Comparison of ENCODE assay signal across 20 mouse cellular contexts in the genomic region with DNA sequence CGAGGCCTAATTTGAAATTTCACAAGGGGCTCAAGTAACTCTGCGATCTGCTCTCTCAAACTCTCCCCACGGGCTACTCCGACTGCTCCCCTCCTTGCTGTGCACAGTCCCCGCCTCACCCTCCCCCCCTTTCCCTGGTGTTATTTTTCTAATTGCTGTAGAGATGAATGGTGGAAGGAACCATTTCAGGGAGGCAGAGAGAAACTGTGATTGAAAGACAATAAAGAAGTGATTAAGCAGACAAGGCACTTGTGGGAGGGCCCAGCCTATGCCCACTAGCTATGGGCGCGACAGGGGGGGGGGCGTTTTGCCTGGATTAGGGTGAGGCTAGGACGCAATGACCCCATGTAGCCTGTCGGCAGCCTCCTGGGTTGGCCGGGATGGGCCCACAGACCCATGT. TPM values are rescaled to one million over a fixed set of nuclear protein-coding genes. Genes with fewer than 3 reads are reported as not detected.
A peak's percentile ranks its signal among the peaks of the same experiment; 100 is the strongest.
DNase-seq lines count a peak whose midpoint lies in the region; ATAC-seq lines count a peak whose summit lies in the region.
"Had no signal": no experiment of that assay in that cellular context is flagged by ENCODE, and none has a peak within 500 bp of the region (broad histone marks: within the 10 kb centered on the region; RNA-seq: fewer than 3 reads in every experiment).

No protein-coding gene starts in this region.

- DNase-seq in forebrain, embryonic 11.5 days (ENCODE audit: low spot score) = no peak
- DNase-seq in midbrain, embryonic 10.5 days (ENCODE audit: low spot score) = no peak
- DNase-seq in midbrain, embryonic 11.5 days (ENCODE audit: low spot score, missing footprints) = no peak
- peak; percentile 58 for DNase-seq in retina, postnatal 1 day
- no peak for DNase-seq in retina, embryonic 14.5 days (ENCODE audit: low spot score)
- no peak for DNase-seq in cerebellum, postnatal 4 days (ENCODE audit: low spot score in 2 of 2)
- DNase-seq: adrenal gland, postnatal 14 days; cerebellum, adult 18-20 months; cerebellum, adult 9-11 months; cerebellum, postnatal 36 days; gastrocnemius, adult 2 months; gastrocnemius, postnatal 25 days; heart, postnatal 36 days had no signal

- H3K36me3 ChIP-seq in forebrain, embryonic 11.5 days (ENCODE audit: control insufficient read depth, insufficient read depth, low read length) = no peaks in the 10 kb centered on the region
- no peaks in the 10 kb centered on the region for H3K36me3 ChIP-seq in forebrain, embryonic 15.5 days
- no peaks in the 10 kb centered on the region for H3K36me3 ChIP-seq in midbrain, embryonic 10.5 days
- no peaks in the 10 kb centered on the region for H3K36me3 ChIP-seq in midbrain, embryonic 11.5 days (ENCODE audit: control insufficient read depth, insufficient read depth, low read length)
- H3K36me3 ChIP-seq in forebrain, embryonic 16.5 days (ENCODE audit: control insufficient read depth, insufficient read depth) = no peaks in the 10 kb centered on the region
- H3K36me3 ChIP-seq: embryonic facial prominence, embryonic 15.5 days; heart, embryonic 13.5 days had no signal

- H3K9me3 ChIP-seq in forebrain, embryonic 11.5 days (ENCODE audit: control insufficient read depth, low read length) = no peaks in the 10 kb centered on the region; the same call in 1 of the 2 replicates
- no peaks in the 10 kb centered on the region for H3K9me3 ChIP-seq in forebrain, embryonic 15.5 days
- 0 out of 2 replicates have a peak, but pooled peaks cover 4% of the 10 kb centered on the region for H3K9me3 ChIP-seq in midbrain, embryonic 10.5 days (replicated peaks)
- no peaks in the 10 kb centered on the region for H3K9me3 ChIP-seq in midbrain, embryonic 11.5 days (ENCODE audit: control insufficient read depth, low read length)
- no peaks in the 10 kb centered on the region for H3K9me3 ChIP-seq in forebrain, embryonic 16.5 days (ENCODE audit: control insufficient read depth, low read length)
- H3K9me3 ChIP-seq: embryonic facial prominence, embryonic 15.5 days; heart, embryonic 13.5 days had no signal

- no peak overlapping the region for H3K4me2 ChIP-seq in forebrain, embryonic 11.5 days (ENCODE audit: low read depth, low read length, severe bottlenecking)
- no peak overlapping the region for H3K4me2 ChIP-seq in forebrain, embryonic 15.5 days (replicated peaks)
- no peak overlapping the region for H3K4me2 ChIP-seq in midbrain, embryonic 11.5 days
- no peak overlapping the region for H3K4me2 ChIP-seq in forebrain, embryonic 16.5 days (ENCODE audit: low read length)
- H3K4me2 ChIP-seq: embryonic facial prominence, embryonic 15.5 days; heart, embryonic 13.5 days; hindbrain, embryonic 14.5 days had no signal

- H3K27me3 ChIP-seq in forebrain, embryonic 11.5 days (ENCODE audit: control insufficient read depth, insufficient read depth, low read length) = peaks cover 63% of the 10 kb centered on the region
- peaks cover 78% of the 10 kb centered on the region for H3K27me3 ChIP-seq in forebrain, embryonic 15.5 days
- peaks cover 100% of the 10 kb centered on the region for H3K27me3 ChIP-seq in midbrain, embryonic 10.5 days (ENCODE audit: low read depth, poor library complexity, severe bottlenecking)
- peaks cover 78% of the 10 kb centered on the region for H3K27me3 ChIP-seq in midbrain, embryonic 11.5 days (ENCODE audit: control insufficient read depth, insufficient read depth, low read length)
- peaks cover 53% of the 10 kb centered on the region for H3K27me3 ChIP-seq in forebrain, embryonic 16.5 days (replicated peaks; ENCODE audit: control insufficient read depth, insufficient read depth, low read length)

- H3K27ac ChIP-seq in forebrain, embryonic 11.5 days (ENCODE audit: low read depth, low read length) = no peak overlapping the region
- H3K27ac ChIP-seq in forebrain, embryonic 15.5 days (replicated peaks) = no peak overlapping the region
- H3K27ac ChIP-seq in midbrain, embryonic 10.5 days (replicated peaks) = peak overlapping the region; percentile 28; the same call in 1 of the 2 replicates
- H3K27ac ChIP-seq in midbrain, embryonic 11.5 days (ENCODE audit: low read depth, low read length) = no peak overlapping the region
- no peak overlapping the region for H3K27ac ChIP-seq in forebrain, embryonic 16.5 days (ENCODE audit: low read length)
- H3K27ac ChIP-seq: embryonic facial prominence, embryonic 15.5 days; gastrocnemius, adult 2 months; heart, embryonic 13.5 days; hindbrain, embryonic 14.5 days had no signal

- H3K4me1 ChIP-seq in forebrain, embryonic 11.5 days (replicated peaks; ENCODE audit: control insufficient read depth, insufficient read depth, low read length) = peaks cover 35% of the 10 kb centered on the region
- peaks cover 58% of the 10 kb centered on the region for H3K4me1 ChIP-seq in forebrain, embryonic 15.5 days
- peaks cover 74% of the 10 kb centered on the region for H3K4me1 ChIP-seq in midbrain, embryonic 10.5 days
- H3K4me1 ChIP-seq in midbrain, embryonic 11.5 days (ENCODE audit: control insufficient read depth, insufficient read depth, low read length) = peaks cover 48% of the 10 kb centered on the region
- H3K4me1 ChIP-seq in forebrain, embryonic 16.5 days (replicated peaks; ENCODE audit: control insufficient read depth, insufficient read depth, low read length) = peaks cover 47% of the 10 kb centered on the region
- H3K4me1 ChIP-seq: heart, embryonic 13.5 days had no signal

- H3K9ac ChIP-seq in forebrain, embryonic 11.5 days (ENCODE audit: low read length) = no peak overlapping the region
- no peak overlapping the region for H3K9ac ChIP-seq in forebrain, embryonic 15.5 days (replicated peaks)
- H3K9ac ChIP-seq in midbrain, embryonic 11.5 days (ENCODE audit: low read length) = no peak overlapping the region
- H3K9ac ChIP-seq in forebrain, embryonic 16.5 days (replicated peaks; ENCODE audit: low read depth, low read length) = no peak overlapping the region
- H3K9ac ChIP-seq: embryonic facial prominence, embryonic 15.5 days; heart, embryonic 13.5 days; hindbrain, embryonic 14.5 days had no signal

- 0 out of 2 replicates have a peak, but pooled peaks have one; percentile 28 for ATAC-seq in forebrain, embryonic 11.5 days (replicated peaks; ENCODE audit: low FRiP score)
- ATAC-seq in forebrain, embryonic 15.5 days (replicated peaks) = no peak
- no peak for ATAC-seq in midbrain, embryonic 11.5 days (ENCODE audit: low FRiP score)
- ATAC-seq in forebrain, embryonic 16.5 days = peak; percentile 47; the same call in 1 of the 2 replicates
- ATAC-seq: intestine, embryonic 16.5 days had no signal

- H3K4me3 ChIP-seq in forebrain, embryonic 11.5 days (ENCODE audit: low read depth, low read length) = no peak overlapping the region
- H3K4me3 ChIP-seq in forebrain, embryonic 15.5 days = no peak overlapping the region
- H3K4me3 ChIP-seq in midbrain, embryonic 10.5 days = no peak overlapping the region
- H3K4me3 ChIP-seq in midbrain, embryonic 11.5 days (ENCODE audit: low read depth, low read length) = no peak overlapping the region
- no peak overlapping the region for H3K4me3 ChIP-seq in forebrain, embryonic 16.5 days (replicated peaks; ENCODE audit: low read length)
- H3K4me3 ChIP-seq: embryonic facial prominence, embryonic 15.5 days; erythroblast, embryonic 14.5 days; gastrocnemius, adult 2 months; heart, embryonic 13.5 days had no signal

- WGBS in forebrain, embryonic 11.5 days = 24% methylated on average over 11 of the region's 11 CpGs
- WGBS in forebrain, embryonic 15.5 days = 15% methylated on average over 11 of the region's 11 CpGs
- 53% methylated on average over 11 of the region's 11 CpGs for WGBS in midbrain, embryonic 10.5 days
- 47% methylated on average over 11 of the region's 11 CpGs for WGBS in midbrain, embryonic 11.5 days
- 8% methylated on average over 11 of the region's 11 CpGs for WGBS in forebrain, embryonic 16.5 days

RNA-seq across cellular contexts. Expression of gene Ass1, which starts 23.2 kb away (rescaled TPM):
- polyA plus RNA-seq in forebrain, embryonic 11.5 days (2014; fragmentation: Nextera tagmentation; extraction: Ambion mirVana) = 3.3 and 6.8 TPM in 2 replicates
- 4.5 and 6.3 TPM in 2 replicates for polyA plus RNA-seq in forebrain, embryonic 15.5 days (2015; fragmentation: Nextera tagmentation; extraction: Ambion mirVana)
- 11.4 and 13.3 TPM in 2 replicates for polyA plus RNA-seq in midbrain, embryonic 10.5 days (2016; fragmentation: Nextera tagmentation; extraction: Ambion mirVana)
- polyA plus RNA-seq in midbrain, embryonic 11.5 days (2014; fragmentation: Nextera tagmentation; extraction: Ambion mirVana) = 9.6 and 10.3 TPM in 2 replicates
- polyA plus RNA-seq in forebrain, embryonic 16.5 days (2015; fragmentation: Nextera tagmentation; extraction: Ambion mirVana) = 6.0 and 8.0 TPM in 2 replicates

Comparison
In these comparisons a context has a peak if more than half of its experiments do, and no peak if none do; other contexts are left out.
1. ATAC-seq: peak in forebrain, embryonic 11.5 days (single experiment) and forebrain, embryonic 16.5 days (single experiment); none in forebrain, embryonic 15.5 days (single experiment) and midbrain, embryonic 11.5 days (single experiment).